Mouse (Mus musculus) megakaryocyte, adult 5-6 weeks (primary cell): ENCODE measurements around the gene Myo18b. TPM values are rescaled to one million over a fixed set of nuclear protein-coding genes. Genes with fewer than 3 reads are reported as not detected.

Experiments
- ATAC-seq: 2 replicates; pipeline ENCODE4 v1.8.0; 2016; ENCODE audit warnings: mild to moderate bottlenecking, inconsistent platforms; ENCODE audit not compliant: poor library complexity, severe bottlenecking
- total RNA-seq, 2 experiments: library from RNA; stranded (forward) in 1 of 2; stranded (reverse) in 1 of 2; fragments of 153-499, 151-499 nt in 1 of 2; fragments of 221-1000, 200-1000 nt in 1 of 2; gene quantifications; 2 replicates each; pipeline versions ENCODE4 v1.2.3 to v1.2.4; 2015 to 2017

The Myo18b gene
- total RNA-seq, 2 experiments from 2014 or later = 0.22 to 0.29 TPM

- no peak for ATAC-seq
These were observed 71.8 kb downstream of the Myo18b start for GRCm38 (mm10) chr5:112824376-112824775.

DNA sequence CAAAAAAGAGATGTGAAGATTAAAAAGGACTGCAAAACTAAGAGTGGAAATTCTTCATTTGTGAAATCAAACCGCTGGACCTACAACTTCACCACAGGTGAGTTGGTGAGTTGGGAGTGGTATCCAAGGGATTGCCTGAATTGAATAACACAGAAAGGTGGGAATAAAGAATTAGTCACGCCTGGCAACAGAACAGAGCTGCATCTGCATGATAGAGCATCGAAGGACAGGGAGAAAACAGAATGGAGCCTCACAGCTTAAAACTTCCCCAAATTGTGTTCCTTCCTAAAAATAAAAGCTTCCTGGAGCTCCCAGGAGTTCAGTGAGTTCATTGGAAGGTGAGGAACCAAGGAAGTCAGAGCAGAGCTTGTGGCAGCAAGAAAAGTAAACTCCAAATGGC is 73.7 kb downstream of the Myo18b start:
- no peak for ATAC-seq

GRCm38 (mm10) chr5:112815051-112815450 is 81.1 kb downstream of the Myo18b start:
- no peak for ATAC-seq

GRCm38 (mm10) chr5:112807629-112808028 is 88.5 kb downstream of the Myo18b start:
- ATAC-seq = no peak

DNA sequence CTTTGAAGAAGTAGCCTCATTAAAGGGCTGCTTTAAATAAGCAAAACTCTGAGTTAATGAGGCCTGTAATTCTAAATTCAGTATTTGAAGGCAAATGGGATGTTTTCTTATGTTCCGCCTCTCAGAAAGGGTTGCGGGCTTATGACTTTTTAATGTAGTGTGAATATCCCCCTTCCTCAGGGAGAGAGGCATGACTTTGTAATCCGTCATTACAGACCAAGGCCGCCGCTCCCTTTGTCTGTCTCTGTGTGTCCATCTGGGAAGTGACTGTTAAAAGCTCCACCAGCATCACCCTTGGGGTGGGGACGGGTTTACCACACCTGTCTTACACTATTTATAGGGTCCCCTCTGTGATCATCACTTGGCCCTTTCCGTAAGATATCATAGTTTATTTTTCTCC is 100.1 kb downstream of the Myo18b start:
- no peak for ATAC-seq

DNA sequence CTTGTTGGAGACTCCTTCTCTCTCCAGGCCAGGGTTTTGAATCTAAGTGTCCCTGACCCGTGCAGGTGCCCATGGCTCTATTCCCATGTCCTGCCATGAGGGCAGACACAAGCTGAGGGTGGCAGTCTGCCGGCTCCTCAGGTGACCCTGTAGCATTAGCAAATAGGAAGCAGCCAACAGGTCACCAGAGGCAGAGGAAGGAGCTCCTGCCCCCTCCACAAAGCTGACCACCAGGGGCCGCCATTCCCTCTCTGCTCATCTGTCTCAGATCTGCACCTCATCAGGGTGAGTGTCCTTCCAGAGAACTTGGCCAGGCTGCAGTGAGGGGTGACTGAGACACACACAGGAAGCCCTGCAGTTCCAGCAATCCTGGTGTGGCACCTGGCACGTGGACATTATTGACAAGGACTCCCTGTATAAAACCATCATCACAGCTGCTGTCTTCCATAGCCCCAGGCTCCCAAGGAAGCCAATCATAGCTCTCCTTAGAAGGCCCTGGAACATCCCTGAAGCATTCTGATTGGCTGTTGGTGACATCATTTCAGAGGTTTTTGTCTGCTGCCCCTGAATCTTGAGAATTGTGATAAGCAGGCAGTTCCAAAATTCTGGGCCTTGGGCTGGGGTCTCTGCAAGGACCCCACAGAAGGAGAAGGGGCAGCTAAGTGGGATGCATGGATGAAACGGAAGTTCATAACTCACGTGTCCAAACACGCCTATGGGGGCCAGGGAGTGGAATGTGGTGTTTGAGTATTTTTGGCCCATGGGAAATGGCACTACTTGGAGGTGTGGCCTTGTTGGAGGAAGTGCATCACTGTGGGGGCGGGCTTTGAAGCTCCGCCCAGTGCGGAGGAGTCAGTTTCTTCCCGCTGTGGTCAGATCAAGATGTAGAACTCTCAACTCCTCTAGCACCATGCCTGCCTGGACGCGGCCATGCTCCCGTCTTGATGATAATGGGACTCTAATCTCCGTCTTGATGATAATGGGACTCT is 104.1 kb downstream of the Myo18b start:
- no peak for ATAC-seq

DNA sequence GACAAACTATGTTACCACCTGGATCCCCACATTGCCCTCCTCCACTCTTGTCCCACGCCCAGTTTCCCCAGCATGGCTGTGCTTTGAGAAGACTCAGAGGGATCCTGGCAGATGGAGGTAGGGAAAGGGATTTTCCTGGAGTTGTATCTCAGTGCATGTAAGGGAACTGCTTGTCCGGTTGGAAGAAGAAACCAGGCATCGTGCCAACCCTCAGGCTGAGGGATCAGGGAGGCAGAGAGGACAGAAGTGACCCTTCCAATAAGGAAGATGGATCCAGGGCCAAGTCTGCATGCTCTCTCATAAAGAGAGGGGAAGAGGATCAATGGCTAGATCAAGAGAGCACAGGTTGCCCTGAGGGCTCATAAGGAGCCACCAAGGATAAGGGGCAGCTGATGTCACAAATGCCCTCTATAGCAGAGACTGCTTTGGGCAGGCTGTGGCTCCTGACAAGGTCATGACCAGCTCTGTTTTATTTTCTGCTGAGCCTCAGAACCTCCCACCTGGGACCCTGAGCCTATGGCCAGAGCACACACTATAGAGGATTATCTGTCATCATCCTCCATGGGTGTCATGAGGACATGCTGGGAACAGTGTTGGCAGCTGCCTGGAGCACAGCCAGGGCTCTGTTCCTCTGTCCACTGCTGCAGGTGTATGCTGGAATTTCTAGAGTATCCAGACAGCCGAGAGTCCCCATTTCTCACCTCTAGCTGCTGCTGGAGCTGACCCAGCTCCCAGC is 105.6 kb downstream of the Myo18b start:
- no peak for ATAC-seq

GRCm38 (mm10) chr5:112788441-112788840 is 107.7 kb downstream of the Myo18b start:
- ATAC-seq = no peak

DNA sequence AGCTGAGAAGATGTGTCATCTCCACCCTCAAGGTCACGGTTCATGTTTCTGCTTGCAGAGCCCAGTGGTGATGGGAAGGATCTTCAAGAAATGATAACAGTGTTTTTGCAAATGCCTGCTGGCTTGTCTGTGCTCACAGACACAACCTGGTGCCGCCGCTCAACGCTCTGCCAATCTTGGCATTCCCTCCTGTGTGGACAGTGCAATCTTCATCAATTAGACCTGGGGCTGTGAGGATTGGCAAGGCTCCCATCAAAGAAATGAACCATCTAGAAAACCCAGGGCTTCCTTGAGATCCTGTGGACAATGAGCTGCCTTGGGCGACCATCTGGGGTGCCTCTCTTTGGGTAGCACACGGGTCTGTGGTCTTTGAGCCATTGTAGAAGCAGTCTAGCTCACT is 109.4 kb downstream of the Myo18b start:
- ATAC-seq = no peak

DNA sequence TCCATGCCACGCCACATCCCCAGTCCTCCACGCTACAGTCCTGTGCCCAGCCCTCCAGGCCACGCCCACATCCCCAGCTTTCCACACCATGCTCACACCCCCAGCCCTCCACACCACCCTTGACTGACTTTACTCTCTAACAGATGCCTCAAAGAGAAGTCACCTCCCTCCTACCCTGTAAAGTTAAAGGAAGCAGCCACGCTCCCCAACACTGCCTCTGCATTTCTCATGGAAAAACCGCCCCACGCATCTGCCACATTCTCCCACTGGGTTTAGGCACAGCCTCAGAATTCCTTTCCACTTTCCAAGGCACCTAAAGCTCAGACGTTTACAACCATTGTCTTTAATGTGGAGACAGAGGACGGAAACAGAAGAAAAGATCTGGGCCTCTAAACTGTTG is 110.1 kb downstream of the Myo18b start:
- no peak for ATAC-seq

GRCm38 (mm10) chr5:112781719-112782118 is 114.4 kb downstream of the Myo18b start:
- ATAC-seq = no peak

DNA sequence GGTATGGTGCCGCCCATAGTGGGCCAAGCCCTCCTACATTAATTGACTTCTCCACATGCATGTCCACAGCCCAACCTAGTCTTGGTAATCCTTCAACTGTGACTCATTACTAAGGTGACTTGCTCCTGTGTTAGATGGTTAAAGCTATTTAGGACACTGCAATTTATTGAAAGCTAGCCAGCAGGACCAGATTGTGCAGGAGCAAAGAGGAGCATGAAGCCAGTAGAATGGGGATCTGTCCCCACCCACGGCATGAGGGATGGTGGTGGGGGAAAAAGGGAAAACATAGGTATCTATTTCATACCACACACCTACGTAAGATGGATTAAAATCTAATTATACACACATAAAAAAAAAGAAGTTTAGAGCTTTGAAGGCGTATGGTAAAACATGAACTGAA is 114.9 kb downstream of the Myo18b start:
- no peak for ATAC-seq

DNA sequence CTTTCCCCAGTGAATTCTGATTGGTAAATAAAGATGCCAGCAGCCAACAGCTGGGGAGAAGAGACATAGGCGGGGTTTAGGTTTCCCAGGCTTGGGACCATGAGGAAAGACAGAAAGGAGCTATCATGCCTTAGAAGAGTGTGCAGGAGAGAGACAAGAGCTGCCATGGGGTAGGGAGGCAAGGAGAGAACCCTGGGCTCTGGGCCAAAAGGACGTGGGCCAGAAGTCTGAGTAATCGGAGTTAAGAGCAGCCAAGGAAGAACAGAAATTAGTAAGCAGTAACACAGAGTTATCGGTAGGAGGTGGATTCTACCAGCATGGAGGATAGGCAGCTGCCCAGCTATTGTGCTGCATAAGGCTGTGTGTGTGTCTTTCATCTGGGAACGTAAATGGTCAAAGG is 115.8 kb downstream of the Myo18b start:
- no peak for ATAC-seq

DNA sequence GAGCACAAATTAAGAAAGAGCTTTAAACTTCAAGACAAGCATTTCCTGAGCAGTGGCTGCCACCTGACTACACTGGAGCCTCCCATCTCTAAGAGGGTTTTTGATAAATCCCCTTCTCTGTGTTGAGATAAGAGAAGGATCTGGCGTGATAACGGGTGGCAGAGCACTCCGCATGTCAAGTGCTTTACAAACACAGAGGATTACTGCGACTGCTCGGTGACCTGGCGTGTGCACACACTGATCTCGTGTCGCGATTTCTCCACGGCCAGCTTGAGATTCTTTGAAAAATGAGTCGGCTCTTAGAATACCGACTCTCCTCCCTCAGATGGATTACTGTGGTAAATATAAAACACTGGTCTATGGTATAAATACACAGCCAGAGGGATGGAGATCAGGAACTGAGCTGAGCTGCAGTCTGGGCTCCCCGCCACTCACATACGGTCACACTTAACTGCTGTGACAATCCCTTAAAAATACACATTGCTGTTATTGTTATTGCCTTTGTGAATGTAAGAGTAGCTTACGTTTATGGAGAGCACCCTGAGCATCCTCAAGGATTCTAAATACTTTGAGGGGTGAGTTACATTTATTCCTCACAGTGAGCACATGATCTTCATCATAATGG is 119.3 kb downstream of the Myo18b start:
- no peak for ATAC-seq

DNA sequence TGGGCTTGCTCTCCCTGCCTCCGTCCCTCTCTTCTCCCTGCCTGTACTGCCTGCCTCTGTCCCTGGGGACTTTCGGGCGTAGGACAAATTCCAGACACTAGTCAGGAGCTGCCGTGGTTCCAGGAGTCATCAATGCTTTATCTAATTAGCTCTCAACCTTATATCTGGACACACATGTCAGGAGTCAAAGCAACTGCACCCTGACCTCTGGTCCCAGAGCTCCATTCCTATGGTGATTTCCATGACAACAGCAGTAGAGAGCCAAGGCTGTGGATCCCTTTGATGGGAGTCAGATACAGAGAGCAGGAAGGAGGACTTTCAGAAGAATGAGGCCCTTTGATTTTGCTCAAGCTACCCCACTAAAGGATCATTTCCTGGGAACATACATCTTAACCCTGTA is 122.7 kb downstream of the Myo18b start:
- ATAC-seq = no peak

- no peak for ATAC-seq
These were observed 124.7 kb downstream of the Myo18b start for GRCm38 (mm10) chr5:112771376-112771901.

- ATAC-seq = no peak
These were observed 126.4 kb downstream of the Myo18b start for GRCm38 (mm10) chr5:112769721-112770119.

DNA sequence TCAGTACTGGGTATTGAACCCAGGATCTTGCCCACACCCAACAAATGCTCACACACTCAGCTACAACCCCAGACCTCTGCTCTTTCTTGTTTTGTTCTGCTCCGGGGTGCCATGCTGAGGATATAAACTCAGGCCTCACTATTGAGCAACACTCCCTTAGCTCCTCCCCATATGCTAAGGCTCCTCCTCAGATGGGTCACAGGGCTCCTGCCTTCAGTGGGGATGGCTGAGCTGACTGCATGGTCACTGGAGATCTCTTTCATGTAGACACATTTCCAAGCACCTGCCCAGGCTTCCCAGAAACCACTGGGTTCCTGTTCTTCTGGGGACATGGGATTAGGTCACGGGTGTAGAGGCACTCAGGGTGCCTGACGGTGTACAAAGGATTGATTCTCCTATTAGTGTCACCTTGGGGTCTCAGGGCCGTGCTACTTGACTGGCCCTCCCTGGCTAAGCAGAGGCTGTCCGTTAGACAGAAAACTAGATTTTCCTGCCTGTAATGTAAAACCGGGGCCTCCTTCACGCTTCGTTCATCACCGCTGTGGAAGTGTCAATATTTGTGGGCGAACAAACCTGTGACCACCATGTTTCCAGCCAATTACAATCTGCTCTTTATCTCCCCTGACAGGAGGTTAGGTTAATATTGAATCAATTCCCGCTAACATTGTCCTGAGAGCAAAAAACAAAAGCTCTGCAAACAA is 127.0 kb downstream of the Myo18b start:
- no peak for ATAC-seq

DNA sequence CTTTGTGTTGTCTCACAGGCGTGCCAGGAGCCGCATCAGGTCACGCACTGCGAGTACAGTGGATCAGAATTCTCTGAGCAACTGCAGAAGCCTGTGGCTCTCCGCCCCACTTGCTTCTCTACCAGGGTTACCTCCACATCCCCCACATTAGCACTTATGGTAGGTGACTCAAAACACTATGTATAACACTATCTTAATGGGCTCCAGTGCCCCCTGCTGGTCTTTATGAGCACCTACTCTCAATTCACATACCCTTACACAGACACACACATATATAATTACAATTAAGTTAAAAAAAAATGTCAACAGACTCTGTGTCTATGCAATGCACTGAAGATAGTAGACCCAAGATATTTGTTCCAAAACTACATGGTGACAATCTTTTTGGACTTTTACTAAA is 127.6 kb downstream of the Myo18b start:
- ATAC-seq = no peak

DNA sequence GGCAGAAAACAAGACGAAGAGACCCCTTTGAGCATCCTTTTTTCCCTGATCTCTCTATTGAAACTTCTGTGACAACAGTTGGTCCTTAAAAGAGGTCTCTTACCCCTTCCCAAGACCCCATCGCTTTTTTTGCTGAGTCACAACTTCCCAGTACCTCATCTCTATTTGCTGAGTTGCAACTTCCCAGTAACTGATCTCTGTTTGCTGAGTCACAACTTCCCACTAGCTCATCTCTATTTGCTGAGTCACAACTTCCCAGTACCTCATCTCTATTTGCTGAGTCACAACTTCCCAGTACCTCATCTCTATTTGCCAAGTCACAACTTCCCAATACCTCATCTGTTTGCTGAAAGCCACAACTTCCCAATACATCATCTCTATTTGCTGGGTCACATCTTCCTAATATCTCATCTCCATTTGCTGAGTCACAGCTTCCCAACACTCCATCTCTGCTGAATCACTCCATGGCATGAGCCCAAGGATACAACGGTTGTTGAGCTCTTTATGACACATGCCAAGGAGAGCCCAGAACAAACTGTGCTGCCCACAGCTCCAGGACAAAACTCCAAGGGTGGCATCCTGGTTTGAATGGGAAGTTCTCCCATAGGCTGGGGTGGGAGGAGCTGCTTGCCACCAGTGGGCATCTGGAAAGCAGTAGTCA is 134.6 kb downstream of the Myo18b start:
- no peak for ATAC-seq
